Mouse (Mus musculus) mature B cell (primary cell): Measurements from ENCODE around the gene Fbxw10.

Experiments
- in situ Hi-C: fragments of 300-500 bp; cut with MboI; formaldehyde crosslinking; loops from 2 replicates; pipeline ENCODE4 v1.14.3; 2019

Fbxw10 gene

GRCm38 (mm10) chr11:62846961-62847654 lies at the start of gene Fbxw10:
Gene Fbxw10 (plus strand): TSS chr11:62847069.
- in situ Hi-C loops: no loop called here

GRCm38 (mm10) chr11:62804119-62804518 lies 42.8 kb upstream of the Fbxw10 start:
- in situ Hi-C loops: no loop called here

- in situ Hi-C loops: no loop called here
Observed at GRCm38 (mm10) chr11:62807965-62808364, 38.9 kb upstream of the Fbxw10 start.

GRCm38 (mm10) chr11:62809201-62809600 lies 37.7 kb upstream of the Fbxw10 start:
- in situ Hi-C loops: no loop called here

- in situ Hi-C loops: no loop called here
Observed at GRCm38 (mm10) chr11:62812268-62812667, 34.6 kb upstream of the Fbxw10 start.

- in situ Hi-C loops: no loop called here
Observed at GRCm38 (mm10) chr11:62813497-62813896, 33.4 kb upstream of the Fbxw10 start.

- in situ Hi-C loops: no loop called here
Observed at GRCm38 (mm10) chr11:62813970-62814624, 32.8 kb upstream of the Fbxw10 start.

GRCm38 (mm10) chr11:62814625-62815024 lies 32.2 kb upstream of the Fbxw10 start:
- in situ Hi-C loops: no loop called here

- in situ Hi-C loops: no loop called here
Observed at GRCm38 (mm10) chr11:62815438-62815837, 31.4 kb upstream of the Fbxw10 start.

GRCm38 (mm10) chr11:62816591-62816990 lies 30.3 kb upstream of the Fbxw10 start:
- in situ Hi-C loops: no loop called here

GRCm38 (mm10) chr11:62819059-62819686 lies 27.7 kb upstream of the Fbxw10 start:
- in situ Hi-C loops: no loop called here

GRCm38 (mm10) chr11:62820059-62820541 lies 26.8 kb upstream of the Fbxw10 start, which contains the start of gene Trim16:
Gene Trim16 (plus strand): TSS chr11:62820231.
- in situ Hi-C loops: no loop called here

GRCm38 (mm10) chr11:62820661-62821437 lies 26.0 kb upstream of the Fbxw10 start:
- in situ Hi-C loops: no loop called here

GRCm38 (mm10) chr11:62821893-62822292 lies 25.0 kb upstream of the Fbxw10 start:
- in situ Hi-C loops: no loop called here

GRCm38 (mm10) chr11:62824211-62824610 lies 22.7 kb upstream of the Fbxw10 start:
- in situ Hi-C loops: no loop called here

GRCm38 (mm10) chr11:62825222-62826105 lies 21.4 kb upstream of the Fbxw10 start:
- in situ Hi-C loops: no loop called here

GRCm38 (mm10) chr11:62826106-62826733 lies 20.6 kb upstream of the Fbxw10 start:
- in situ Hi-C loops: no loop called here

- in situ Hi-C loops: no loop called here
Observed at GRCm38 (mm10) chr11:62827135-62827534, 19.7 kb upstream of the Fbxw10 start.

- in situ Hi-C loops: no loop called here
Observed at GRCm38 (mm10) chr11:62827911-62828310, 19.0 kb upstream of the Fbxw10 start.

GRCm38 (mm10) chr11:62830387-62830786 lies 16.5 kb upstream of the Fbxw10 start:
- in situ Hi-C loops: no loop called here

- in situ Hi-C loops: no loop called here
Observed at GRCm38 (mm10) chr11:62831906-62832305, 15.0 kb upstream of the Fbxw10 start.
